Mouse (Mus musculus) cerebellum, adult 11 months (tissue): ENCODE measurements at regions not wholly inside any gene's neighbourhood (a gene's known extent, or its start where the extent isn't known, plus 50 kb on each side); places are given as distances from the start of the nearest gene placed in this dataset.

Experiments
- DNase-seq: peaks from one replicate; pipeline ENCODE4 v3.0.0; 2022

GRCm38 (mm10) chr11:7317409-7317970 is 103.8 kb upstream of the Igfbp3 start:
- DNase-seq, result no peak

DNA sequence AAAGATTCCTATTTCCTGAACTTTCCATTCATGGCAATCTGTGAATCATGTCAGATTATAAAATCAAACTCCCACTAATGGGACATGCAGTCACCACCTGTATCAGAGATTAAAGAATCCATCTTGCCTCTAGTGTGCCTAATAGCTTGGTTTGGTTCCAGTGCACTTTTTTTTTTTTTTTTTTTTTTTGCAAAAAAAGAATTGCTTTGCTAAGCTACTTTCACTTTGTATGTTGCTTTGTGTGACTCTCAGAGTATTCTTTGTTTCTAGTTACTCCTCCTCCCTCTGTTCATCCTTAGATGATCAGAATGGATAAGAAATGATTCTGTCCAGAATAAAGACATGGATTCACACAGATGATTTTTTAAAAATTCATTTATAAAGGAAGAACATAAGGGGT is 82.5 kb upstream of the Igfbp3 start:
- no peak for DNase-seq

DNA sequence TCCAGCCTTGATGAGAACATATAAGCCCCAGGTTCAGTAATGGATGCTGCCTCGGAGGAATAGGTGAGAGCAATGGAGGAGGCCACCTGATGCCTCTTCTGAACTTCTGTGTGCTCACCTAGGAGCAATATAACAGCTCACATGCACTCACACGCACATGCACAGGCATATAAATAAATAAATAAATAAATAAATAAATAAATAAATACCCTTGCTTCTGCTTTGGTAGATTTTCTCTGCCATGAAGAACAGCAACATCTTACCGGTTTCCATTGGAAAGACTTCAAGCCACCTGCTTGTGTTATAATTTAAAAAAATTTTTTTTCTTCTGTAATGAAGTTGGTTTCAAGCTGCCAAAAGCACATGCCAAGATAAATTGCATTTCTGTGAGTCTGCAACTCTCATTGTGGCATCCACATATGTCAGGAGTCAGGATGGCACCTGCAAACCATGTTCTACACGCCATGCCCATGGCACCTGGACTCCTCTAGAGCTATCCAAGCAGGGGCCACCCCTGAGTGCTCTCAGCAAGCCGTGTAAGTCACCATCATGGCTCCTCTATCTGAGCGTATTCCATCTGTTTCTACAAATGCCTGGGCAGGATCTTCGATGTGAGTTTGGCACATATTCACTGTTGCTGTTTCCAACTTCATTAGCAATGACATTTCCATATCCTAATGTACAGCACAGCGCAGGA is 75.7 kb upstream of the Igfbp3 start:
- DNase-seq, result no peak

- DNase-seq, result no peak
Measured at GRCm38 (mm10) chr11:7284836-7285490, 71.2 kb upstream of the Igfbp3 start.

- DNase-seq, result no peak
Measured at GRCm38 (mm10) chr11:7282981-7283380, 69.3 kb upstream of the Igfbp3 start.

DNA sequence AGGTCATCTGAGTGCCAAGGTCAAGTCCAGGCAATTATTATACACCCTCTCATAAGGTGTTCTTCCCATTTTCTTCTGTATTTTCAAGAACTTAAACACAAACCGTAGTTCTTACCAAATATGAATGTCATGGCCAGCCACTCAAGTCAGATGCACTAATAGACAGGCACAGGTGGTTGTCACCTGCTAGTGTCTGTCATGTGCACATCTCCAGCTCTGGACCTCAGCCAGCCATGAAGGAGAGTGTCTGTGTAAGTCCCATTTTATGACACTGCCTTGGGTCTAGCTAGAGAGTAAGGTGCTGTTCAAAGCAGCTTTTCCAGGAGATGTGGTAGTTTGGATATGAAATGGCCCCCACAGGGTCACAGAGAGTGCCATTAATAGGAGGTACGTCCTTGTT is 68.5 kb upstream of the Igfbp3 start:
- no peak for DNase-seq

DNA sequence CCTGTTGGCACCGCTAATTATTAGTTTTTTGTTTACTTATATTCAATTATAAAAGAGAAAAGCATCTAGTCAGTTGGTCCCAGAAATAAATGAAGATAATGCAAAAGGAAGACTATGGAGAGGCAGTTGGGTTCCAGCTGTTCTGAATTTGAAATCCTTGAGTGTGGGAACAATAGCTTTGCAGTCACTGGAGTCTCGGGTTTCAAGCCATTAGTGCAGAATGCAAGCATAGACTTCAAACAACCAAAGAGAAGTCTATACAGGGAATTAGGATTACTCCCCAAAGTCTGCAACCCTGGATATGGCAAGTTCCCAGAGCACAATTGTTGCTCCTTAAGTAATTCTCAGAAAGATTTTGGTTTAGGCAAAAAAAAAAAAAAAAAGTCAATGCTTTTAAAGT is 67.9 kb upstream of the Igfbp3 start:
- DNase-seq, result no peak

DNA sequence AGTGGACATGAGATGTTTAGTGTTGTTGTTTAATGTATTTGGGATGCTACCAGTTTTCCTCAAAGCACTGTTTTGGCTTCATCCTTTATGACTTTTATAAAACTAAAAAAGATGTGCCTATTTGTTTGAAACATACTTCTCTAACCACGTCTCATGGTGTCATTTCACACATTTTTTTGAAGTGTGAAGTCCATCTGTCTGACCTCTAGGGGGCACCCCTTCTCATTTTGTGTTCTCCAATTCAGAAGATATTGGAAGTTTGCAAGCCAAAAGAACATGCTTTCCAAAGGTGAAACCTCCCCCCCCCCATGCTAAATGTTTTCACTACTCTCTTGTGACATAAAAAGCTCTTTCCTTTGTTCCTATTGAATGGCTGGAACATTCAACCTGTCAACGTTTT is 66.2 kb upstream of the Igfbp3 start:
- DNase-seq, result no peak

DNA sequence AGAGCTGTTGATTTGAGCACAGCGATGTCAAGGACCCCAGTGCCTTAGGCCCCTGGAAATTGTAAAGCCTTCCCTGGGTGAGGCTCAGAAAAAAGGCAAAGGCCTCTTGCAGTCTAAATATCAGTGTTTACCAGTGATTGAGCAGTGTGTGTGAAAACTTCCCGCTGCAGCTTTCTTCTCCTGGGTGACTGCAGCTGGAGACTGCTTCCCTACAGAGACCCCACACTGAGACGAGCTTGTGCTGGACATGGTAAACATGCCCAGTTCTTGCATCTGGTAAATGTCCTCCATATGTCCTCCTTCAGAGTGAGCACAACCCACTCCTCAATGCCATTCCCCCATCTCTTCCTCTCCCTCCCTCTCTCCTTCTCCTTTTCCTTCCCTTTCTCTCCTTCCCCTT is 58.8 kb upstream of the Igfbp3 start:
- DNase-seq, result no peak

DNA sequence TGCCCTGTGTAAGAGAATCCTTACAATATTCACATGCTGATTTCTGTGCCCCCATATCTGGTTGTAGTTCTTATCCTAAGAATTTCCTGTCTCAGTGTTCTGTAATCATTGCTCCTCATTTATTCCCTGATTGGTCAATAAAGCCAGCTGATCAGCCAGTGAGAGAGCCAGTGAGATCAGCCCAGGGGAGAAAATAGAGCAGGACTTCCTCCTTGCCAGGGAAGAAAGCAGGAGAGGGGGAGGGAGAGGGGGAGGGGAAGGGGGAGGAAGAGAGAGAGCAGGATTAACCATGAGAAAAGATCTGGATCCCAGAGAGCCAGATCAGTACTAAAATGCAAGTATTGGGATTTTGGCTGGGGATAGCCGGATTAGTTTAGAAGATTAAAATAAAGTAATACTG is 57.2 kb upstream of the Igfbp3 start:
- no peak for DNase-seq

GRCm38 (mm10) chr11:7263971-7264370 is 50.2 kb upstream of the Igfbp3 start:
- DNase-seq, result no peak
